Mouse (Mus musculus) spleen, adult 18-20 months (tissue): Measurements from ENCODE around the gene Psmb8.
"Not testable (repeated sequence)": the region's sequence is repeated elsewhere in the genome, so short reads cannot be mapped to it uniquely, and the experiment has no call there.

Experiments used
- DNase-seq, 2 experiments: peaks; one replicate each; pipeline ENCODE4 v3.0.0; 2022; ENCODE audit warnings: mixed read lengths in 2 of 2

Gene Psmb8

GRCm38 (mm10) chr17:34213936-34214335, 16.4 kb downstream of the Psmb8 start:
- DNase-seq = peak in 1 of 2 experiments; percentile 3

- DNase-seq = peak in 1 of 2 experiments; percentile 3
These were observed 17.7 kb downstream of the Psmb8 start for GRCm38 (mm10) chr17:34215176-34215575.

- DNase-seq = peak in 1 of 2 experiments; percentile 2
These were observed 19.9 kb downstream of the Psmb8 start for GRCm38 (mm10) chr17:34217216-34217928.

- DNase-seq = peak in 1 of 2 experiments; percentile 1
These were observed 20.5 kb downstream of the Psmb8 start for GRCm38 (mm10) chr17:34217986-34218385.

GRCm38 (mm10) chr17:34218675-34219074, 21.2 kb downstream of the Psmb8 start:
- peak in 1 of 2 experiments; percentile 16 for DNase-seq

- DNase-seq = peak; percentile 51 to 74
These were observed 21.6 kb downstream of the Psmb8 start for GRCm38 (mm10) chr17:34219096-34219495.

- not testable (repeated sequence) for DNase-seq
These were observed 22.3 kb downstream of the Psmb8 start for GRCm38 (mm10) chr17:34219801-34220200.

- not testable (repeated sequence) for DNase-seq
These were observed 22.9 kb downstream of the Psmb8 start for GRCm38 (mm10) chr17:34220401-34220800.

GRCm38 (mm10) chr17:34224816-34225215, 27.3 kb downstream of the Psmb8 start:
- DNase-seq = no peak

GRCm38 (mm10) chr17:34225426-34225825, 27.9 kb downstream of the Psmb8 start:
- DNase-seq = no peak

- DNase-seq = not testable (repeated sequence)
These were observed 28.4 kb downstream of the Psmb8 start for GRCm38 (mm10) chr17:34225911-34226310.

- DNase-seq = not testable (repeated sequence)
These were observed 33.5 kb downstream of the Psmb8 start for GRCm38 (mm10) chr17:34230971-34231370.

- not testable (repeated sequence) for DNase-seq
These were observed 34.5 kb downstream of the Psmb8 start for GRCm38 (mm10) chr17:34232021-34232420.

GRCm38 (mm10) chr17:34234926-34235325, 37.4 kb downstream of the Psmb8 start:
- peak; percentile 82 to 84 for DNase-seq

GRCm38 (mm10) chr17:34236691-34237090, 39.2 kb downstream of the Psmb8 start:
- no peak for DNase-seq

- DNase-seq = no peak
These were observed 40.2 kb downstream of the Psmb8 start for GRCm38 (mm10) chr17:34237741-34238140.

- DNase-seq = peak; percentile 41 to 53
These were observed 41.2 kb downstream of the Psmb8 start, which contains the start of gene H2-Ob for GRCm38 (mm10) chr17:34238706-34239105. Gene H2-Ob, plus strand, starts transcription at chr17:34238903.

GRCm38 (mm10) chr17:34239601-34240041, 42.1 kb downstream of the Psmb8 start:
- DNase-seq = peak; percentile 30 to 32

GRCm38 (mm10) chr17:34240366-34240765, 42.8 kb downstream of the Psmb8 start:
- no peak for DNase-seq

GRCm38 (mm10) chr17:34240916-34241315, 43.4 kb downstream of the Psmb8 start:
- DNase-seq = peak in 1 of 2 experiments; percentile 2

GRCm38 (mm10) chr17:34244656-34245055, 47.1 kb downstream of the Psmb8 start:
- DNase-seq = no peak

- DNase-seq = no peak
These were observed 49.5 kb downstream of the Psmb8 start for GRCm38 (mm10) chr17:34247047-34247446.

- DNase-seq = peak in 1 of 2 experiments; percentile 24
These were observed 51.2 kb downstream of the Psmb8 start for GRCm38 (mm10) chr17:34248764-34249163.

- DNase-seq = peak in 1 of 2 experiments; percentile 1
These were observed 51.8 kb downstream of the Psmb8 start for GRCm38 (mm10) chr17:34249361-34249760.
